Mouse (Mus musculus): Measurements from ENCODE around the gene Inf2.

Inf2 gene

GRCm38 (mm10) chr12:112584954-112585353 lies 3.6 kb upstream of the Inf2 start:
- no peak for TF ChIP-seq GATA4 (IDR thresholded peaks at IDR 0.05; ENCODE audit: insufficient replicate concordance, low read length)

GRCm38 (mm10) chr12:112585924-112586538 lies 2.6 kb upstream of the Inf2 start:
- no peak for TF ChIP-seq GATA4 (IDR thresholded peaks at IDR 0.05; ENCODE audit: insufficient replicate concordance, low read length)

- TF ChIP-seq GATA4 (IDR thresholded peaks at IDR 0.05; ENCODE audit: insufficient replicate concordance, low read length): no peak
These were observed 1.2 kb upstream of the Inf2 start for GRCm38 (mm10) chr12:112587125-112588124.

GRCm38 (mm10) chr12:112589491-112590191 lies 1.1 kb downstream of the Inf2 start:
- no peak for TF ChIP-seq GATA4 (IDR thresholded peaks at IDR 0.05; ENCODE audit: insufficient replicate concordance, low read length)

GRCm38 (mm10) chr12:112590566-112591239 lies 2.1 kb downstream of the Inf2 start:
- no peak for TF ChIP-seq GATA4 (IDR thresholded peaks at IDR 0.05; ENCODE audit: insufficient replicate concordance, low read length)

- no peak for TF ChIP-seq GATA4 (IDR thresholded peaks at IDR 0.05; ENCODE audit: insufficient replicate concordance, low read length)
These were observed 2.7 kb downstream of the Inf2 start for GRCm38 (mm10) chr12:112591240-112591639.

- no peak for TF ChIP-seq GATA4 (IDR thresholded peaks at IDR 0.05; ENCODE audit: insufficient replicate concordance, low read length)
These were observed 3.1 kb downstream of the Inf2 start for GRCm38 (mm10) chr12:112591730-112592129.

GRCm38 (mm10) chr12:112592985-112593734 lies 4.6 kb downstream of the Inf2 start:
- TF ChIP-seq GATA4 (IDR thresholded peaks at IDR 0.05; ENCODE audit: insufficient replicate concordance, low read length): no peak; the same call in 1 of the 2 replicates

GRCm38 (mm10) chr12:112593951-112594915 lies 5.6 kb downstream of the Inf2 start:
- TF ChIP-seq GATA4 (IDR thresholded peaks at IDR 0.05; ENCODE audit: insufficient replicate concordance, low read length): no peak

- TF ChIP-seq GATA4 (IDR thresholded peaks at IDR 0.05; ENCODE audit: insufficient replicate concordance, low read length): no peak
These were observed 6.4 kb downstream of the Inf2 start for GRCm38 (mm10) chr12:112594989-112595388.

GRCm38 (mm10) chr12:112595626-112596025 lies 7.0 kb downstream of the Inf2 start:
- no peak for TF ChIP-seq GATA4 (IDR thresholded peaks at IDR 0.05; ENCODE audit: insufficient replicate concordance, low read length)

GRCm38 (mm10) chr12:112596454-112596853 lies 7.9 kb downstream of the Inf2 start:
- no peak for TF ChIP-seq GATA4 (IDR thresholded peaks at IDR 0.05; ENCODE audit: insufficient replicate concordance, low read length)

GRCm38 (mm10) chr12:112596891-112597500 lies 8.4 kb downstream of the Inf2 start:
- TF ChIP-seq GATA4 (IDR thresholded peaks at IDR 0.05; ENCODE audit: insufficient replicate concordance, low read length): no peak

All from liver, adult (tissue).